Mouse (Mus musculus) T-helper 1 cell (primary cell): ENCODE measurements around the gene Cdh4.

Source experiments
- in situ Hi-C: fragments of 300-600 bp; cut with MboI, MseI; formaldehyde crosslinking; loops from one replicate; pipeline ENCODE4 v1.15.1; 2025; ENCODE audit warnings: high pct_unique_total_duplicates

Cdh4 gene

DNA sequence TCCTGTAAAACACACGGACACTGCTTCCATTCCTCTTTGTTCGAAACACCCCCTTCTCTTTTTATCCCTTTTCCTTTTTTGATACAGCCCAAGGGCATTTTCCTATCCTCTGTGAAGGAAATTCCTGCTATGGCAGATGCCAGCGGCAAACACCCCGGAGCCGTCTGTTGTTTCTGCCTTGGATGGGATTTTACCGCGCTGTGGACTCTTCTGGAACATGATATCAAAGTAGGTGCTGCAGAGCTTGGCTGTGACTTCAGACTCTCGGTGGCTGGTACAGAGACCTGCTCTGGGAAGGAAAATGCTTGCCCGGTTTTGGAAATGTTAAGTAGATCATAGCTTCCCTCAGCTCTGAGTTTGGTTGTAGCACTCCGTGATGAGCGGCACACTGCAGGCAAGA, 156.7 kb downstream of the Cdh4 start:
- in situ Hi-C loops = no loop called here

DNA sequence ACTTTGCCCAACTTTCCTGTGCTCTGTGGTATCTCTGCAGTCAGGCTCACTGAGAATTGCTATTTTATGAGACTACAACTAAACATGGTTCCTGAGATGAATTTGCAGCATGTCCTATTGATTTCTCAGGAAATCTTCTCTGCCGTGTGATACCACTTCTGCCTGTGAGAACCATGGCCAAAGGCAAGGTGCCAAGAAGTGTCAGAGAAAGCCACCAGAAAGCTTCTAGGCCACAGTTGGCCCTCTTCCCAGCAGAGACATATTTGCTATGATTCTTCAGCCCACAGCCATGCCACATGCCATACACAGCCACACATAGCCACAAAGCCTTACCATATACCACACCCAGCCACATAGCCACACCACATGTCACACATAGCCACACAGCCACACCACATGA, 157.7 kb downstream of the Cdh4 start:
- in situ Hi-C loops = no loop called here

DNA sequence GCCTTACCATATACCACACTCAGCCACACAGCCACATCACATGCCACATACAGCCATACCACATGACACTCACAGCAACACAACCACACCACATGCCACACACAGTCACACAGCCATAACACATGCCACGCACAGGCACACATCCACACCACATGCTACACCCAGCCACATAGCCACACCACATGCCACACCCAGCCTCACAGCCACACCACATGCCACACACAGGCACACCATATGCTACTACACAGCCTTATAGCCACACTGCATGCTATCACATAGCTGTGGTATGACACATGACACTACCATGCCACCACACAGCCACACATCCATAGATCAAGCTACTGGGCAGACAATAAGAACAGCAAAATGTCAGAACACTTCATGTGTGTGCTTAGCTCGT, 158.1 kb downstream of the Cdh4 start:
- in situ Hi-C loops = no loop called here

DNA sequence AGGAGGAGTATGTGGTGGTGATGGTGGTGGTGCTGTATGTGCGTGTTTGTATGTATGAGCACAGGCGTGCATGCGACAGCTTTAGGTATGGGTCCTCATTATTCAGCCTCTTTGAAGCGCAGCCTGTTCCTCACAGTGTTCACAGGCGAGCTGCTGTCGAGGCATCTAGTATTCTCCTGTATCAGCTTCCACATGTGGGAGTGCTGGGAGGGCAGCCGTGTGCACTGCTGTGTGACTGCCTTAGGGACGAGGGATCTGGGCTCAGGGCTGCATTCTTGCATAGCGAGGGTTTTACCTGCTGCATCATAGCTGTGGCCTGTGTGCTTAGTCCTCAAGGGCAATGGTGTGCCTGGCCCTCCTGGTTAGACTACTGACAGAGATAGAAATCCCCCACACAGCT, 158.9 kb downstream of the Cdh4 start:
- in situ Hi-C loops = no loop called here

DNA sequence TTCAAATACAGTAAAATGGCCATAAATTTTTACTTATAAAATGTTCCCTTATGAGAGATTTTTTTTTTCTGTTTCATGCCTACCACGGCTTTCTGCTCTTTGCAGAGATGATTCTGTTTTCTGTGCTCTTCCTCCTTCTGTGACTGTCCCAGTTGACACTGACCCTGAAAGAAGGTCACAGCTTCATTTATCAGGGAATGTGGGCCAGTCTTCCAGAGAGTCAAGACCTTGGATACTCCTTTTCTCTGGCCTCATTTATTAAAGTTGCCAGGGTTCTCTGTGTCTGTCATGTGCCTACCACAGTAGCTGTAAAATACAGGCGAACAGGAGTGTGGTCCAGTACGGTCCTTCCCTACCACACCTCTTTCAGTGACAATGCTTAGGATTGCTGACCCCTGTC, 162.5 kb downstream of the Cdh4 start:
- in situ Hi-C loops = no loop called here

DNA sequence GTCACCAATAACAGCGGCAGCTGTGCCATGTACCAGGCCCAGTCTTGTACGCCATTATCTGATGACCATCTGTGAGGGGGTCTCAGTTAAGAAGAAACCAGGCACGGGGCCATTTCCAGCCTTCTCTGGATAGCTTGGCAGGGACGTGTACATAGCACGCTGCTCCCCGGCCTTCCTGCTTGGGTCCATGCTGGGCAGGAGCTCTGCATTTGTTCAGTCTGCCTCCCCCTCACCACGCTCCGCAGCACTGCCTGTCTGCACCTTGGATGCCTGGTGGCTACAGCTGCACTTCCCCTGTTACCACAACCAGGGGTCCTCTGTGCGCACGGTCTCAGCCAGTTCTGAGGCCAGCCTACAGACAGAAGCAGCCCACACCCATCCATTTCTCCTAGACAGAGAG, 163.0 kb downstream of the Cdh4 start:
- in situ Hi-C loops = no loop called here

DNA sequence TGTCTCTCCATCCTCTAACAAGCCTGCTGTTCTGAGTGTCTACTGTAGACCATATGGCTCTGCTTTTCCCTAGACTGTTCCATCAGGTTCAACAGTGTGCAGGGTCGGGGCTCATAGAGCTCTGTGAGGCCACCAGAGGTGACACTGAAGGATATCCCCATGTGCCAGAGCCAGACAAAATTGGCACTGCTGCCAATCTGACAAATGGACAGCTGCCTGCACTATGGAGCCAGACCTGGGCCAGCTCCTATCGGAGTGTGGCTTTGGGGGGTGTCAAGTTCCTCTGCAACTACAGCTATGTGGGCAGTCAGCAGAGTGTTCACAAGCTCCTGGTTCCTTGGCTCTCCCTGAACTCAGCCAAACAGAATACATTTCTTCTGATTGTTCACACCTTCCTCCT, 164.1 kb downstream of the Cdh4 start:
- in situ Hi-C loops = no loop called here

DNA sequence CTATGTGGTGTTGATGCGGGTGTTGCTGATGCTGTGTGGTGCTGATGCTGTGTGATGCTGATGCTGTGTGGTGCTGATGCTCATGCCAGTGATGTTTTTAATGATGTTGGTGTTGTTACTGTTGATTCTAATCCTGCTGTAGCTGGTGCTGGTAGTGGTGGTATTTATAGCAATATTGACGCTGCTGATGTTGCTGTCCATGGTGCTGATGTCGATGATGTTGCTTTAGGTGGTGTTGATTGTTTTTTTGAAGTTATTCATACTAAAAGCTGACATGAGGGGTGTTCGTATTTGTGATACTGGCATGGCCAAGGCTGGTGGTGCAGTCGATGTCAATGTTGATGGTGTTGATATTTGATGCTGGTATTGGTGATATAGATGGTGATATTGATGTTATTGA, 173.7 kb downstream of the Cdh4 start:
- in situ Hi-C loops = no loop called here

DNA sequence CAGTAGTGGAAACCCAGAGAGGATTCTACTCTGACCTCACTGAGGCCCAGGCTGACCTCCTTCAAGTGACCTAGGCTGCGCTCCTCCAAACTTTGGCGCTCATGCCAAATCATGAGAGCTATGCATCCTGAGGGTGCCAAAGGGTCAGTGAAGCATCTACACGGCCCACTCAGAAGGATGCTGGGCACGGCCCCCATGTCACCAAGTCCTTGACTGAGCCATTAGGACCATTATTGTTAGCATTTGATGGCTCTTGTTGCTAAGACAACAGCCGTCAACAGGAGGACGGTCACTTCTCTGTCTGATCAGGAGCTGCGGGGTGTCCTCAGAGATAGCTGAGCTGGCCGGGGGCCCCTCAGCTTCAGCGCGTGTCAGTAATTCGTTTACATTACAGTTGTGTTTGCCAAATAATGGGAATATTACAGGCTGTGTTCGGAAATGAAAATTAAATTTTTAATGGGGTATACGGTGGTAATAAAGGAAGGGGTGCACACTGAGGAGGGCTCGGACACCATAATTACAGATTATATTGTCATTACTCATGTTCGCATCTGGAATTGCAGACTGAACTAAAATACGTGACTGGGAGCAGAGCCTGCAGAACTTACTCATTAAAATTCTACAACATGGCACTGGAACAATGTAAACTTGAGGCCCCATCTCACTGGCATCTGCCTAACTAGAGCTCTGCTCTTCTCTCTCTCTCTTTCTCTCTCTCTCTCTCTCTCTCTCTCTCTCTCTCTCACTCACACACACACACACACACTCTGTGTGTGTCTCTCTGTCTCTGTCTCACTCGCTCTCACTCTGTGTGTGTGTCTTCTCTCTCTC, 181.6 kb downstream of the Cdh4 start:
- in situ Hi-C loops = no loop called here

DNA sequence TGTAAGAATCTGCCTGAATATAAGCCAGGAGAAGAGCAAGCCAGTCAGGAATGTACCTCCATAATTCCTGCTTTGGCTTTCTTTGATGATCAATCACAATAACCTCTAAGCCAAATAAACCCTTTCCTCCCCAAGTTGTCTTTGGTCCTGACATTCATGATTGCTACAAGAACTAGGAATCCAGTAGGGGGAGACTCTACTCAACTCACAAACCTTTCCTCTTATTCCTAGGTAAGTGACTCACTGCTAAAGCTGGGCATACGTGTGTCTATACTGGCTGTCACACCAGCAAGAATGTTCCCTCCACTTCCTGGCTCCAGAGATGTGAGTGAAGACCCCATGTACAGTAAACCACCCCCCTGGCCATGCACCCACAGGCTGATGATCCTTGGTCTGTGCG, 185.3 kb downstream of the Cdh4 start:
- in situ Hi-C loops = no loop called here

DNA sequence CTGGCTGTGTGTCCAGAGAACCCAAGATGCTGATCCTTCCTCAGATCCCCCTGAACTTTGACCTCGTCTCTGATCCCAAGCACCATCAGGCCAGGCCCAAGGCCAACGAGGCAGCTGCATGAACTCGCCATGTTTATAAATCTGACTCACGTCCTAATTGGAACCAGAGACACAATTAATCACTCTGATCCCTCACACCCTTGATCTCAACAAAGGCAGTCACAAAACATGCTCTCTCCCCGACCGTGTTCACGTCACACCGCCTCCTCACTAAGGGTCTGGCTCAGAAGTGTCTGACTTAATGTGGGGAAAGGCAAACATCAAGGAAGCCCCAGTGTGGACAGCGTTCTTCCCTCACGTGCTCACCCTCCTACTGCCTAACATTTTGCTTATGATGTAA, 188.5 kb downstream of the Cdh4 start:
- in situ Hi-C loops = no loop called here

DNA sequence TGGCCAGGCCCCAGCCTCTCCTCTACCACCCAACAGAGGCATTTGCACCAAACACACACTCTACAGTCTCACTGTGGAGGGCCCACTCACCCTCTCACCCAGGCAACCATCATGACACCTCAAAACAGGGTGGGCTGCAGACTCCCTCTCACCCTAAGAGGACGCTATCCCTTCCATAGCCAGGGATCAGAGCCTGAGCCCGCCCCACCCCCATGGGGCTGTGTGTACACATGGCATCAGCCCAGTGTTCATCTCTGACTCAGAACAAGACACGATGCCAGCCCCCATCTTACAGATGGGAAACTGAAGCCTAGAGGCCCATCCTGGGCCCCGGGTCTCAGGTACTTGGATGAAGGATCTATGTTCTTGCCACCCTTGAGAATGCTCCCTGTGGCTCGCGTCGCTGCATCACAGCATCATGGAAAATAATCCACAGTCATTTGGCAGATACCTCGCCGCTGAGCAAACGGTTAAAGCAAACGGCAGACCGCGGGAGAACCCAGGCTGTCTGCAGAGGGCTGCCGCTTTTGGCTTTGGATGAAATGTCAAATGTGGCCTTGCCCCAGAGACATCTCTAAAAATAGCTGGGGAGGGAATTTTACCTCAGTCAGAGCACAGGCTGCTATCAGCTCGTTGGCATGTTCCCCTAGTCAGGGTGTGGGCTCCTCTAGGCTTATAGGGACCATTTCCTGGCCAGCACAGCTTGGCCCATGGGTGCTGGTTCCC, 198.5 kb downstream of the Cdh4 start:
- in situ Hi-C loops = no loop called here

DNA sequence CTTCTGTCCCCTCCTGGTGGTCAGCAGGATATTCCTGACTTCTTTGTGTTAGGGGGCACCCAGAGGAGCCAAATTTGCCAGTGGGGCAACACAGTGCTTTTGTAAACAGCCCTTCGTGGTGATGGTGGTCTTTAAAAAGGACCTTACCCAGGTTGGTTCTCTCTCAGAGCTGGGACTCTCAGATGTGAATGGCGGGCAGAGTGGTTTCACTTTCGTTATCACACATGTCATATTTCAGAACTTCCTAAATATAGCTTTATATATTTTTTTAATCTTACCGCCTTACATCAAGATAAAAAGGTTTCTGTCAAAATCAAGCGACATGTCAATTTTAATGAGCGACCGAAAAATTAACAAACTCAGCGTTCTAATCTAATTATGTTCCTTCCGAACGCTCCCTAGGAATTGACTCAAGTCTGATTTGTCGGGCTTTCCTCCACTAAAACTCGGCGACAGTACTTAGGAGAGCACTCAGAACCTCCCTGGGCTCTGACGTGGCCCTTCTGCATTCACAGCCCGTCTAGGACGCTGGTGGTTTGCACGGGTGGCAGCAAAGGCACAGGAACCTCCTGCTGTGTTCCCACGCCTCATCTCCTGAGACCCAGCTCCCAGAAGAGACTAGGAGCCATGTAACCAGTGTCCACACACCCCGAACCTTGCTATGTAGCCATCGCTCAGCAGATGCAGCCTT, 206.5 kb downstream of the Cdh4 start:
- in situ Hi-C loops = no loop called here

DNA sequence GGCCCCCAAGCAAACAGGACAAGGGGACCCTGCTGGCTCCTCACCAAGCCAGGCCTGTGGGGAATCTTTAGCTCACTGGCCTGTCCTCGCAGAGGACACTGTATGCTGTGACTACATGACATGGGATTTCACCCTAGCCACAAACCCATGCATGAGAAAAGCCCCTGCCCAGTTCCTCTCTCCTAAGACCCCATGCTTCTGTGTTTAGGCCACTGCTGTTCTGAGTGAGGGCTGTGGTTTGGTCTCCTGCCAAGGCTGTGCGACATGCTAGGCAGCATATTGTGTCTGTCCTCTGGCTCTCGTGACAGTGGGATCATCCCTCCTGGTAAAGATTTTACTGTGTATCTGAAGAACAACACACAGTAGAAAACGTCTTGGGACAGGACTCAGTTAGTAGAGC, 207.1 kb downstream of the Cdh4 start:
- in situ Hi-C loops = no loop called here

DNA sequence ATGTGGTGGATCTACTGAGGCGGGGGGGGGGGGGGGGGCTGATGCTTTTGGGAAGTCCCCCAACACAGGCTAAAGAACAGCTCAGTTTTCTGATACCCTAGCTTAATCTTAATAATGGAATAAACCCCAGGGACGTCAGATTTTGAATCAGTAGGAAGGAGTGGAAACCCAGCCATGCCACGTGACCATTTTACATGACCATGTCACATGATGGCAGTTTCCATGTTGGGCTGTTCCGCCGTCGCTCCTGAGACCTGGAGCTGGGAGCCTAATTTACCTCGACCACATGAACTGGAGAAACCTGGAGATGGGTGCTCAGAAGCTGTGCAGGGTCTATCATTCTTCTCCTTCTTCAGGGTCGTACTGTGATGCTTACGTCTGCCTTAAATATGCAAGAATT, 207.9 kb downstream of the Cdh4 start:
- in situ Hi-C loops = no loop called here

DNA sequence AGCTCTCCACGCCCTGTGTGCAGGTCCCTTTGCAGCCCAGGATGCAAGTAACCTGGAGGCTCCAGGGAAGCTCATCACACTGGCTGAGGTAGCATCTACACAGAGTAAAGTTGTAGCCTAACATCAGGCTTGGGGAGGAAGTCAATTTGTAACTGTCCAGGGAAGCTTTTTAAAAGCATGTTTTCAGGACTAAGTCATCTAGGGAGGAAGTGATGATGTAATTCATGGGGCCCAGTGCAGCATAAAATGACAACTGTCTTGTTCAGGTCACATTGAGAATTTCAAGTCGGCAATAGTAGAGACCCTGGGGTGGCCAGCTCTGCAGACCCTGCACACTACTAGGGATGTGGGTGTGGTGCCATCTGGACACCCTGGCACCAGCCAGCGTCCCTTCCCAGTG, 213.3 kb downstream of the Cdh4 start:
- in situ Hi-C loops = no loop called here

DNA sequence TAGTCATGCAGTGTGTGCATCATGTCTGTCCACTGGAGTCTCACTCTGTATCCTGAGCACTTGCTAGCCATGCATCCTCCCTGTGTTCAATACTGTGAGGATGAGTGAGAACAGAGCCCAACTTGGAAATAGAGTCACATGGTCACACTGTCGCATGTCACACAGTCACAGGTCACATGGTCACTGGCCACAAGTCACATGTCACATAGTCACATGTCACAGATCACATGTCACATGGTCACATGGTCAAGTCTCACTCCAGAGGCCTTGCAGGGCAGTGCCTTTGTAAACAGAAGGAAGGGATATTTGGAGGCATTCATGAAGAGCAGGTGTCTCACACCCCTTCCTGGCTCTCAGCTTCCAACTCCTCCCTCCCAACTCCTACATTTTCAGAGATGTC, 217.0 kb downstream of the Cdh4 start:
- in situ Hi-C loops = no loop called here

DNA sequence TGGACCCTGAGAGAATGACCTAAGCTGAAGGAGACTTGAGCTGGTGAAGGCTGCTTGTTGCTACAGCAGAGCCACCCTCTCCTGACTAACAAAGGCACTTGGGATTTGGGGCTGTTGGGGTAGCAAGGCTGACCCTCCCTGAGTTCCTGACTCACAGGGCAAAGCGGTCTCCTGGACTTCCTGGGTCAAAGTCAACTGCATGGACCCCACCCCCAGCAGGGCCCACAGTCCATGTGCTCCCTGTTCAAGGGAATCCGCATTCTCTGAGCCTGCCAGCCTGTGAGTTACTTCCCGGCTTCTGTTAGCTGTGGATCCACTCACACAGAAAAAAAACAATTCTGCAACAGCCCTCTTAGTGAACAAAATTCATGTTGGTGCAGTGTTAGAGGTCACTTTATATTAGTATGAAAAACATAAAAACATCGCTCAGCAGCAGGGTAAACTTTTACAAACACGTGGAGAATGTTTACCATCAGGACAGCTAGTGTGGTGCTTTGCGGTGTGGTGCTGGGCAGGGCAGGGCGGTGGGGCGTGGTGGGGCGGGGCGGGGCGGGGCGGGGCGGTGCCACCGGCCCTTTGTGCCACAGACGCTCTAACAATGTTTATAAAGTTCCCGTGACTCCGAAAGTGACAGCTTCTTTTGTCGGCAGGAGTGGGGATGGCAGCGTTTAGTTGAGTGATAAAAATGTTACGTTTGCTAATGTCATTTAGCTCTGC, 219.9 kb downstream of the Cdh4 start:
- in situ Hi-C loops = no loop called here

DNA sequence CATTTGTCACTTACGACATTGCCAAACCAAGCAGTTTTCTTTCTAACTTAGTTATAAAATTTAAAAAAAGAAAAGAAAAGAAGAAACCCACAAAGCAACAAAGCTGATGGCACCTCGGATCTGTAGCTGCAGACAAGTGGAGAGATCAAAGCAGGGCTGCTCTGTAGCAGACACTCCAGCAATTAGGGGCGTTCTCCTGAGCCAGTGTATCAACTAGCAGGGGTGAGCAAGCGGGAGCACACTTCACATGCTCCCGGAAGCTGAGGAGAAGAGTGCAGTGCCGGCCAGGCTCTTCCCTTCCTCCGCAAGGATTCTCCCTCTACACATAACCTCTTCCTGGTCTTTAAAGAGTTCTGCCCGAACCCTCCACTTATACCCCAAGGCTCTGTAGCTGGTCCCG, 220.5 kb downstream of the Cdh4 start:
- in situ Hi-C loops = no loop called here

DNA sequence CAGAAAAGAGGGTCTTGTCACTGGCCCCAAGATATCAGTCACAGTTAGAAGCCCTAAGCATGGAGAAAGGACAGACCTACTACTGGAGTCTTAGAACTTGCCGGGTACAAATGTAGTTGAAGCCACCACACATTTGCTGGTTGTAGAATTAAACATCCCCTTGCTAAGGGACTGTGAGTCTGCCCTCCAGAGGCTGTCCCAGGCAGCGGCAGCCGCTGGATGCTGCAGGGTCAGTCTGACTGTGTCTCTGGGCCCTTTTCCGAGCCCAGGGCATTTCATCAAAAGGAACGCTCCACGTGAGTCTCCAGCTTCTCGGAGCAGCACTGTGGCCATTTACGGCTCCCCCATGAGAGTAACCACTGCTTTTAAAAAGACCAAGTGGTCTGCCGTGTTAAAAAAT, 221.4 kb downstream of the Cdh4 start:
- in situ Hi-C loops = no loop called here

DNA sequence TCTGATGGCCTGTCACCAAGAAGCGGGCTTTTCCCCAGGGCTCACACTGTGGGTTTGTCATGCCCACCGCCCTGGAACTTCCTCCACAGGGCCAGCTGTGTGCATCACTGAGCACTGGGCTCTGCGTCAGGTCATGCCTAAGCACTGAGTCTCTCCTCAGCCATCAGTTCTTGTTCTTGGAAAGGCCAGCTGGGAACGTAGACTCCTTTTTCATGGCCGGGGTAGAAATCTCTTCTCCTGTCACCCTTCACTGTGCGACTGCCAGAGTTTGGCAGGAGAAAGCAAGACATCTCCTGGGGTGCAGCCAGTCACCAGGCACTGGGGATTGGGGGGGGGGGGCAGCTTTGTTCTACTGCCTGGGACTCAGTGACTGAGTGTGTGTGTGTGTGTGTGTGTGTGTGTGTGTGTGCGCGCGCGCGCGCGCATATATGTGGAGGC, 222.0 kb downstream of the Cdh4 start:
- in situ Hi-C loops = no loop called here

DNA sequence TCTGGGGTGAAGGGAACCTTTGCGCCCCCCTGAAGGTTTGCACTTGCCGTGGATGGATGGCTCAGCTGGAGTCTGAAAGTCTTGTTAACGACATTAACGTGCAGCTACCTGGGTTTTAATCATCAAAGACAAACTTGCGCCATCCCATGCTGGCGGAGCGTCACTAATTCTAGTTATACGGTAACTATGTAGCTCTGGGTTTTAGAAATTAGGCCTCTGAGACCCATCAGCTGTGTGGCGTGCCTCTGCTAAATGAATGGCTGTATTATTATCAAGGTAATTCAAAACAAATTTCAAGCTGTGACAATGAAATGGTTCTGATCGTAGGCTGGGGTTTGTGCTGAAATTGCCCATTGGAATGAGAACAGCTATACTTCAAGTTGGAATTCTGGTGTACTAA, 228.5 kb downstream of the Cdh4 start:
- in situ Hi-C loops = no loop called here
